Mouse (Mus musculus): ENCODE data around the gene Tspan15. TPM values are rescaled to one million over a fixed set of nuclear protein-coding genes. Genes with fewer than 3 reads are reported as not detected.

The Tspan15 gene
- total and polyA plus RNA-seq, 2 experiments, result 4.1 to 8.6 TPM

- Histone ChIP-seq H3K36me3 (ENCODE audit: control insufficient read depth, insufficient read depth, low read length) (no peaks in the 10 kb centered on the region), H3K27me3 (ENCODE audit: control insufficient read depth, insufficient read depth, low read length) (no peaks in the 10 kb centered on the region), H3K4me3 (ENCODE audit: insufficient read depth, low read depth, low read length) (no peak overlapping the region), H3K79me2 (ENCODE audit: control insufficient read depth, insufficient read depth, low read length) (no peaks in the 10 kb centered on the region), H3K4me1 (ENCODE audit: control insufficient read depth, insufficient read depth, low read length) (no peaks in the 10 kb centered on the region; the same call in 1 of the 2 replicates), H3K9ac (ENCODE audit: low read depth, low read length) (no peak overlapping the region), H3K27ac (replicated peaks; ENCODE audit: insufficient read depth, low read depth, low read length) (peak overlapping the region; percentile 56)
- WGBS, result 82% methylated on average over 19 of the region's 19 CpGs
- TF ChIP-seq CTCF (IDR thresholded peaks at IDR 0.05; ENCODE audit: low read depth, low read length) (no peak), POLR2A (IDR thresholded peaks at IDR 0.05; ENCODE audit: extremely low read depth, insufficient read depth, low read length) (no peak)
- DNase-seq (ENCODE audit: extremely low read depth, low read depth, low spot score), result no peak
Measured at GRCm38 (mm10) chr10:62218044-62218788, 12.8 kb downstream of the Tspan15 start.

GRCm38 (mm10) chr10:62217196-62217595, 13.9 kb downstream of the Tspan15 start:
- H3K36me3 ChIP-seq (ENCODE audit: control insufficient read depth, insufficient read depth, low read length), result no peaks in the 10 kb centered on the region
- no peaks in the 10 kb centered on the region; the same call in 1 of the 2 replicates for H3K4me1 ChIP-seq (ENCODE audit: control insufficient read depth, insufficient read depth, low read length)
- no peak overlapping the region for H3K9ac ChIP-seq (ENCODE audit: low read depth, low read length)
- H3K27ac ChIP-seq (replicated peaks; ENCODE audit: insufficient read depth, low read depth, low read length), result peak overlapping the region; percentile 66
- no peak for DNase-seq (ENCODE audit: extremely low read depth, low read depth, low spot score)
- H3K79me2 ChIP-seq (ENCODE audit: control insufficient read depth, insufficient read depth, low read length), result no peaks in the 10 kb centered on the region
- H3K27me3 ChIP-seq (ENCODE audit: control insufficient read depth, insufficient read depth, low read length), result no peaks in the 10 kb centered on the region
- H3K4me3 ChIP-seq (ENCODE audit: insufficient read depth, low read depth, low read length), result no peak overlapping the region
- no peak for TF ChIP-seq POLR2A (IDR thresholded peaks at IDR 0.05; ENCODE audit: extremely low read depth, insufficient read depth, low read length)
- no peak for TF ChIP-seq CTCF (IDR thresholded peaks at IDR 0.05; ENCODE audit: low read depth, low read length)
- 70% methylated on average over 8 of the region's 8 CpGs for WGBS

GRCm38 (mm10) chr10:62216595-62216994, 14.5 kb downstream of the Tspan15 start:
- no peak overlapping the region for H3K9ac ChIP-seq (ENCODE audit: low read depth, low read length)
- 60% methylated on average over 5 of the region's 5 CpGs for WGBS
- H3K4me1 ChIP-seq (ENCODE audit: control insufficient read depth, insufficient read depth, low read length), result no peaks in the 10 kb centered on the region; the same call in 1 of the 2 replicates
- DNase-seq (ENCODE audit: extremely low read depth, low read depth, low spot score), result peak; percentile 27
- H3K4me3 ChIP-seq (ENCODE audit: insufficient read depth, low read depth, low read length), result no peak overlapping the region
- TF ChIP-seq CTCF (IDR thresholded peaks at IDR 0.05; ENCODE audit: low read depth, low read length) (no peak), POLR2A (IDR thresholded peaks at IDR 0.05; ENCODE audit: extremely low read depth, insufficient read depth, low read length) (no peak)
- H3K27me3 ChIP-seq (ENCODE audit: control insufficient read depth, insufficient read depth, low read length), result no peaks in the 10 kb centered on the region
- H3K36me3 ChIP-seq (ENCODE audit: control insufficient read depth, insufficient read depth, low read length), result no peaks in the 10 kb centered on the region
- no peaks in the 10 kb centered on the region for H3K79me2 ChIP-seq (ENCODE audit: control insufficient read depth, insufficient read depth, low read length)
- H3K27ac ChIP-seq (replicated peaks; ENCODE audit: insufficient read depth, low read depth, low read length), result peak overlapping the region; percentile 56

GRCm38 (mm10) chr10:62215633-62216032, 15.4 kb downstream of the Tspan15 start:
- H3K27ac ChIP-seq (replicated peaks; ENCODE audit: insufficient read depth, low read depth, low read length), result no peak overlapping the region
- no peak overlapping the region for H3K4me3 ChIP-seq (ENCODE audit: insufficient read depth, low read depth, low read length)
- no peaks in the 10 kb centered on the region for H3K79me2 ChIP-seq (ENCODE audit: control insufficient read depth, insufficient read depth, low read length)
- no peaks in the 10 kb centered on the region for H3K4me1 ChIP-seq (ENCODE audit: control insufficient read depth, insufficient read depth, low read length)
- H3K36me3 ChIP-seq (ENCODE audit: control insufficient read depth, insufficient read depth, low read length), result no peaks in the 10 kb centered on the region
- no peak overlapping the region for H3K9ac ChIP-seq (ENCODE audit: low read depth, low read length)
- TF ChIP-seq POLR2A (IDR thresholded peaks at IDR 0.05; ENCODE audit: extremely low read depth, insufficient read depth, low read length) (no peak), CTCF (IDR thresholded peaks at IDR 0.05; ENCODE audit: low read depth, low read length) (no peak)
- no peak for DNase-seq (ENCODE audit: extremely low read depth, low read depth, low spot score)
- WGBS, result 93% methylated on average over 8 of the region's 8 CpGs
- no peaks in the 10 kb centered on the region for H3K27me3 ChIP-seq (ENCODE audit: control insufficient read depth, insufficient read depth, low read length)

- no peak overlapping the region for H3K4me3 ChIP-seq (ENCODE audit: insufficient read depth, low read depth, low read length)
- H3K27ac ChIP-seq (replicated peaks; ENCODE audit: insufficient read depth, low read depth, low read length), result no peak overlapping the region
- WGBS, result 71% methylated on average over 5 of the region's 5 CpGs
Measured at GRCm38 (mm10) chr10:62215169-62215616, 15.9 kb downstream of the Tspan15 start.

GRCm38 (mm10) chr10:62211310-62211709, 19.7 kb downstream of the Tspan15 start:
- Histone ChIP-seq H3K4me3 (ENCODE audit: insufficient read depth, low read depth, low read length) (no peak overlapping the region), H3K9ac (ENCODE audit: low read depth, low read length) (no peak overlapping the region), H3K36me3 (ENCODE audit: control insufficient read depth, insufficient read depth, low read length) (no peaks in the 10 kb centered on the region), H3K27me3 (ENCODE audit: control insufficient read depth, insufficient read depth, low read length) (no peaks in the 10 kb centered on the region), H3K4me1 (ENCODE audit: control insufficient read depth, insufficient read depth, low read length) (no peaks in the 10 kb centered on the region), H3K27ac (replicated peaks; ENCODE audit: insufficient read depth, low read depth, low read length) (no peak overlapping the region), H3K79me2 (ENCODE audit: control insufficient read depth, insufficient read depth, low read length) (no peaks in the 10 kb centered on the region)
- no peak for DNase-seq (ENCODE audit: extremely low read depth, low read depth, low spot score)
- 61% methylated on average over 6 of the region's 6 CpGs for WGBS
- TF ChIP-seq POLR2A (IDR thresholded peaks at IDR 0.05; ENCODE audit: extremely low read depth, insufficient read depth, low read length) (no peak), CTCF (IDR thresholded peaks at IDR 0.05; ENCODE audit: low read depth, low read length) (no peak)

More at GRCm38 (mm10) chr10:62215169-62215616, 15.9 kb downstream of the Tspan15 start:
- H3K79me2 ChIP-seq (ENCODE audit: control insufficient read depth, insufficient read depth, low read length), result no peaks in the 10 kb centered on the region
- H3K4me1 ChIP-seq (ENCODE audit: control insufficient read depth, insufficient read depth, low read length), result no peaks in the 10 kb centered on the region
- TF ChIP-seq CTCF (IDR thresholded peaks at IDR 0.05; ENCODE audit: low read depth, low read length) (no peak), POLR2A (IDR thresholded peaks at IDR 0.05; ENCODE audit: extremely low read depth, insufficient read depth, low read length) (no peak)
- DNase-seq (ENCODE audit: extremely low read depth, low read depth, low spot score), result no peak
- H3K27me3 ChIP-seq (ENCODE audit: control insufficient read depth, insufficient read depth, low read length), result no peaks in the 10 kb centered on the region
- H3K36me3 ChIP-seq (ENCODE audit: control insufficient read depth, insufficient read depth, low read length), result no peaks in the 10 kb centered on the region
- H3K9ac ChIP-seq (ENCODE audit: low read depth, low read length), result no peak overlapping the region
